Mouse (Mus musculus) heart, postnatal 0 days (tissue): ENCODE results near the gene Mnat1.

Experiments used
- CTCF ChIP-seq: IDR thresholded peaks from 2 replicates; pipeline ENCODE4 v1.5.1; 2016; ENCODE audit warnings: antibody characterized with exemption, control low read depth, low read depth
- EP300 ChIP-seq: IDR thresholded peaks from 2 replicates; pipeline ENCODE4 v1.6.1; 2016; ENCODE audit warnings: antibody characterized with exemption, low read depth

DNA sequence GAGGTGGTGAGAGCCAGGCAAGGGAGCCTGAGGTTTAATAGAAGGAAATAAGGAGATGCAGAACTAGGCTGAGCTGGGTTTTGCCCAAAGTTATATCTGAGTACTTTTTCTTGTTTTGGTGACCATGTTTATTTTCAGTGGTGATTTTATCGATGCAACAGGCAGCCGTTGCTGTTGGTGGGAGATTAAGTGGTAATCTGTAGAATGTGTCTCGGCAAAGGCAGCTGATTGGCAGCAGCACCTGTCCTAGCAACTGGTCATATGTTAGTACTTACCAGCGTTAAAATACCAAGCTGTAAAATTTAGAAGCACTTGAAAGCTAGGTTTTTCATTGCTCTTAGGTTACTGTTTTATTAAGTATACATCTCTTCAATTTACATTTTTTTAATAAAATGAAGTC lies 83.5 kb downstream of the Mnat1 start:
- TF ChIP-seq CTCF (no peak), EP300 (no peak)
